Mouse (Mus musculus) MEL (cell line): ENCODE data around the gene Mrps11. TPM values are rescaled to one million over a fixed set of nuclear protein-coding genes. Genes with fewer than 3 reads are reported as not detected.

Experiments
- DNase-seq: peaks from one replicate; pipeline ENCODE4 v3.0.0; 2011; ENCODE audit warnings: low read depth, low spot score
- H3K27ac ChIP-seq: 2 replicates; pipeline ENCODE4 v1.5.1; 2012; ENCODE audit warnings: low read depth, mild to moderate bottlenecking, control low read depth, low read length, moderate library complexity; ENCODE audit not compliant: control insufficient read depth
- H3K27me3 ChIP-seq, 2 experiments: fragments of 150-350 bp in 1 of 2; sonication (generic) in 1 of 2; 2 replicates each; pipeline ENCODE4 v1.6.1; 2012; ENCODE audit warnings: low read length in 2 of 2, mild to moderate bottlenecking in 2 of 2, improper control_type of control experiment in 1 of 2, moderate library complexity in 1 of 2; ENCODE audit not compliant: insufficient read depth in 2 of 2, control insufficient read depth in 1 of 2
- H3K36me3 ChIP-seq, 2 experiments: 2 replicates each; pipeline ENCODE4 v1.6.1; 2012 to 2014; ENCODE audit warnings: low read length in 2 of 2, improper control_type of control experiment in 1 of 2, inconsistent platforms in 1 of 2, mild to moderate bottlenecking in 1 of 2; ENCODE audit not compliant: insufficient read depth in 2 of 2, control insufficient read depth in 1 of 2
- H3K4me1 ChIP-seq, 2 experiments: fragments of 150-350 bp in 1 of 2; sonication (generic) in 1 of 2; 2 replicates each; pipeline ENCODE4 v1.6.1; 2012; ENCODE audit warnings: low read length in 2 of 2, improper control_type of control experiment in 1 of 2, mild to moderate bottlenecking in 1 of 2; ENCODE audit not compliant: insufficient read depth in 2 of 2, control insufficient read depth in 1 of 2
- H3K4me3 ChIP-seq, 2 experiments: fragments of 150-350 bp in 1 of 2; sonication (generic) in 1 of 2; 2 replicates each; pipeline ENCODE4 v1.5.1; 2012; ENCODE audit warnings: low read depth in 2 of 2, low read length in 2 of 2, mild to moderate bottlenecking in 2 of 2, moderate library complexity in 2 of 2, control low read depth in 1 of 2, improper control_type of control experiment in 1 of 2; ENCODE audit not compliant: control insufficient read depth in 1 of 2, insufficient read depth in 1 of 2
- H3K79me2 ChIP-seq: 2 replicates; pipeline ENCODE4 v1.6.1; 2012; ENCODE audit warnings: mild to moderate bottlenecking, low read length, moderate library complexity; ENCODE audit not compliant: control insufficient read depth, poor library complexity, insufficient read depth
- H3K9ac ChIP-seq: 2 replicates; pipeline ENCODE4 v1.6.1; 2012; ENCODE audit warnings: low read depth, mild to moderate bottlenecking, control low read depth, low read length, moderate library complexity; ENCODE audit not compliant: control insufficient read depth, poor library complexity, severe bottlenecking
- H3K9me3 ChIP-seq: fragments of 150-350 bp; sonication (generic); replicated peaks from 2 replicates; pipeline ENCODE4 v1.6.1; 2012; ENCODE audit warnings: mild to moderate bottlenecking, low read length, improper control_type of control experiment, moderate library complexity; ENCODE audit not compliant: insufficient read depth
- BHLHE40 ChIP-seq: IDR thresholded peaks from 2 replicates; pipeline ENCODE4 v1.6.1; 2012; ENCODE audit warnings: low read depth, mild to moderate bottlenecking, inconsistent platforms, low read length, improper control_type of control experiment, borderline replicate concordance
- CHD2 ChIP-seq: IDR thresholded peaks from 2 replicates; pipeline ENCODE4 v1.6.1; 2011; ENCODE audit warnings: low read length, improper control_type of control experiment
- ELF1 ChIP-seq: IDR thresholded peaks from 2 replicates; pipeline ENCODE4 v1.6.1; 2014; ENCODE audit warnings: low read depth, mild to moderate bottlenecking, inconsistent platforms, low read length, improper control_type of control experiment, moderate library complexity
- EP300 ChIP-seq, 2 experiments: IDR thresholded peaks; 2 replicates each; pipeline ENCODE4 v1.6.1; 2011; ENCODE audit warnings: improper control_type of control experiment in 2 of 2, low read length in 2 of 2, low read depth in 1 of 2, mild to moderate bottlenecking in 1 of 2
- ETS1 ChIP-seq: IDR thresholded peaks from 2 replicates; pipeline ENCODE4 v1.6.1; 2012; ENCODE audit warnings: low read depth, mild to moderate bottlenecking, inconsistent platforms, low read length, improper control_type of control experiment, moderate library complexity
- HCFC1 ChIP-seq: IDR thresholded peaks from 2 replicates; pipeline ENCODE4 v1.6.1; 2012; ENCODE audit warnings: low read depth, mild to moderate bottlenecking, inconsistent platforms, low read length, improper control_type of control experiment, moderate library complexity
- JUND ChIP-seq: IDR thresholded peaks from 2 replicates; pipeline ENCODE4 v1.6.1; 2011; ENCODE audit warnings: low read depth, mild to moderate bottlenecking, improper control_type of control experiment, low read length
- KAT2A ChIP-seq: conservative IDR thresholded peaks from 2 replicates; pipeline ENCODE4 v1.6.1; 2012; ENCODE audit warnings: low read depth, low read length, improper control_type of control experiment, inconsistent platforms
- MAFK ChIP-seq: IDR thresholded peaks from 2 replicates; pipeline ENCODE4 v1.6.1; 2011; ENCODE audit warnings: low read depth, mild to moderate bottlenecking, low read length, improper control_type of control experiment, borderline replicate concordance
- MEF2A ChIP-seq: IDR thresholded peaks from 2 replicates; pipeline ENCODE4 v1.6.1; 2014; ENCODE audit warnings: low read depth, mild to moderate bottlenecking, inconsistent platforms, low read length, improper control_type of control experiment; ENCODE audit not compliant: poor library complexity, insufficient replicate concordance, severe bottlenecking; ENCODE audit errors: extremely low read depth
- MYB ChIP-seq: IDR thresholded peaks from 2 replicates; pipeline ENCODE4 v1.6.1; 2011; ENCODE audit warnings: mild to moderate bottlenecking, low read depth, low read length, improper control_type of control experiment
- MYC ChIP-seq: IDR thresholded peaks from 2 replicates; pipeline ENCODE4 v1.6.1; 2011; ENCODE audit warnings: low read depth, mild to moderate bottlenecking, low read length, improper control_type of control experiment, moderate library complexity
- NRF1 ChIP-seq: IDR thresholded peaks from 2 replicates; pipeline ENCODE4 v1.6.1; 2014; ENCODE audit warnings: low read depth, mild to moderate bottlenecking, inconsistent platforms, low read length, improper control_type of control experiment, moderate library complexity; ENCODE audit not compliant: poor library complexity, insufficient read depth, severe bottlenecking
- POLR2AphosphoS2 ChIP-seq: IDR thresholded peaks from 2 replicates; pipeline ENCODE4 v1.6.1; 2011; ENCODE audit warnings: low read length, improper control_type of control experiment
- POLR2AphosphoS5 ChIP-seq: IDR thresholded peaks from 2 replicates; pipeline ENCODE4 v1.6.1; 2012; ENCODE audit warnings: low read depth, borderline replicate concordance, mild to moderate bottlenecking, inconsistent platforms, low read length, moderate library complexity, mixed read lengths
- RCOR1 ChIP-seq: IDR thresholded peaks from 2 replicates; pipeline ENCODE4 v1.6.1; 2012; ENCODE audit warnings: low read depth, mild to moderate bottlenecking, inconsistent platforms, low read length, improper control_type of control experiment
- SIN3A ChIP-seq: IDR thresholded peaks from 2 replicates; pipeline ENCODE4 v1.6.1; 2012; ENCODE audit warnings: low read length, improper control_type of control experiment, inconsistent platforms
- SMC3 ChIP-seq: IDR thresholded peaks from 2 replicates; pipeline ENCODE4 v1.6.1; 2011; ENCODE audit warnings: low read depth, low read length, improper control_type of control experiment
- TAL1 ChIP-seq: IDR thresholded peaks from 2 replicates; pipeline ENCODE4 v1.6.1; 2012; ENCODE audit warnings: mild to moderate bottlenecking, inconsistent platforms, low read length, moderate library complexity, mixed read lengths
- TBP ChIP-seq: IDR thresholded peaks from 2 replicates; pipeline ENCODE4 v1.8.0; 2011; ENCODE audit warnings: low read depth, low read length, improper control_type of control experiment
- TCF12 ChIP-seq: IDR thresholded peaks from 2 replicates; pipeline ENCODE4 v1.6.1; 2014; ENCODE audit warnings: low read depth, mild to moderate bottlenecking, inconsistent platforms, low read length, improper control_type of control experiment, moderate library complexity
- USF1 ChIP-seq: IDR thresholded peaks from 2 replicates; pipeline ENCODE4 v1.6.1; 2014; ENCODE audit warnings: low read depth, mild to moderate bottlenecking, inconsistent platforms, low read length, improper control_type of control experiment, moderate library complexity
- USF2 ChIP-seq, 2 experiments: IDR thresholded peaks; 2 replicates each; pipeline ENCODE4 v1.6.1; 2011 to 2012; ENCODE audit warnings: improper control_type of control experiment in 2 of 2, low read length in 2 of 2, borderline replicate concordance in 1 of 2, inconsistent platforms in 1 of 2, low read depth in 1 of 2, mild to moderate bottlenecking in 1 of 2; ENCODE audit not compliant: insufficient read depth in 1 of 2
- ZC3H11A ChIP-seq: IDR thresholded peaks from 2 replicates; pipeline ENCODE4 v1.6.1; 2012; ENCODE audit warnings: low read depth, mild to moderate bottlenecking, inconsistent platforms, low read length, improper control_type of control experiment
- ZKSCAN1 ChIP-seq: IDR thresholded peaks from 2 replicates; pipeline ENCODE4 v1.6.1; 2012; ENCODE audit warnings: low read depth, mild to moderate bottlenecking, inconsistent platforms, low read length, improper control_type of control experiment, moderate library complexity
- ZNF384 ChIP-seq: IDR thresholded peaks from 2 replicates; pipeline ENCODE4 v1.6.1; 2012; ENCODE audit warnings: low read depth, mild to moderate bottlenecking, inconsistent platforms, low read length, improper control_type of control experiment
- polyA plus RNA-seq, 2 experiments: library from polyadenylated mRNA; stranded (reverse) in 1 of 2; unstranded in 1 of 2; fragments of >175 nt in 1 of 2; fragments of >200 nt in 1 of 2; gene quantifications; 2 replicates each; pipeline versions ENCODE4 v1.2.1 to v1.2.4; 2012; ENCODE audit warnings: low replicate concordance in 2 of 2, low read depth in 1 of 2; ENCODE audit not compliant: insufficient read length in 2 of 2, insufficient read depth in 1 of 2, missing spikeins in 1 of 2
- total RNA-seq: library from RNA; depleted of rRNA; stranded (reverse); fragments of 300-350 nt; gene quantifications from 2 replicates; pipeline ENCODE4 v1.2.3, GENCODE M21; 2012

The Mrps11 gene
- total and polyA plus RNA-seq, 3 experiments = 106 to 116 TPM; not detected in 1

DNA sequence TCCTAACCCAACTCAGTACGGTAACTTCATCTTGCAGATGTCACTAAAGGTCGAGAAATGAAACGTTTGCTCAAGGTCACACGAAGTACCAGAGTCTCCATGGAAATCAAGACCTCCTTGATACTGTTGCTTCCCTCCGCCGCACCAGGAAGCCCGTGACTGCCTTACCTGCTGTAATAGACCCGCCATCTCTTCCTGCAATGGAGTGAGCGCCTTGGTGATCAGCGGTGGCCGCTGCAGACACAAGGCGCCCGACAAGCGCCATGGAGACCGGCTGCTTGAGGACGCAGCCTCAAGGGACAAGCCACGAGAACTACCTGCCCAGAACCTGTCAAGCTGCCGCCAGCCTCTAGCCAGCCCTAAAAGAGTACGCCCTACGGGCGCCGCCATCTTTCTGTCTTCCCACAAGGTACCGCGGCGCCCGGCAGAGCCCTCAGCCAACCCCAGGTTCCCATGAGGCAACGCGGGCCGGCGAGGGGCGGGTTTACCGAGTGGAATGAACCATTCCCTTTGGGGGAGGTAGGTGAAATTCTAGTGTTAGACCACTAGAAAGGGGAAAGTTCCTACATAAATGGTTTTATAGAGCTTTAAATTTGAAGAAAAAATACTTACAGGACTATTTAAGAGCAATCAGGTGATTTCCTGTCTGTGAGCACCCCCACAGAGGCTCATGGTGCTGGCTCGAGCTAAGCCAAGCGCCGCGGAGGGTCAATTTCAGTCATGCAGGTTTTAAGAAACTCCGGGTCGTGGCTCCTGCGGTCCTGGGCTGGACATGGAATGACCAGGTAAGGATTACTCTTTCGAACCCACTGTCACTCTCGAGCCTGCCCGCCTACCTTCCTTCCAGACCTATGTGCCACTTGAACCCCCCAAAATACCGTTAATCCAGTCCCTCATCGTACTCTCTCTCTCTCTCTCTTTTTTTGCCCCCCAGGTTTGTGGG lies at the start of gene Mrps11, which contains the start of gene Mrpl46 (continued):
- TF ChIP-seq TCF12 (peak; percentile 55), USF1 (no peak), USF2 (IDR thresholded peaks at IDR 0.05; ENCODE audit: borderline replicate concordance in 1 of 2, insufficient read depth in 1 of 2, low read depth in 1 of 2, low read length in 2 of 2) (no peak), HCFC1 (peak; percentile 95)

DNA sequence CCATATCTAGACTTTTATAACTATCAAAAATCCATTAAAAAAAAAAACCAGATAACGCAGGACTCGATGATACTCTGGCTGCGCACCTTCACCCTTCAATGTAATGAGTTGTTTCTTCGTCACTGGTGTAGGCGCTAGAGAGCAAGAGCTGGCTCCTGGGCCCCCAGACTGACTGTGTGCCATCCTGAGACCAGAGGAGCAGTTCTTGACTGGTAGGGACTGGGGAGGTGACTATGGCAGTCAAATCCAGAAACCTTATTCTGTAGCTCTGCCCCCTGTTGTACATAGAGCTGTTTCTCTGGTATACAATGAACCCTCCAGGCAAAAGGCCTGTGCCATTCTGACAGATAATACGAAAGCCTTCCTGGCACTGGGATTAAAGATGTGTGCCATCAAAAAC lies 45.7 kb upstream of the Mrps11 start:
- Histone ChIP-seq H3K9ac (no peak overlapping the region), H3K36me3 (no peaks in the 10 kb centered on the region), H3K27ac (no peak overlapping the region), H3K27me3 (peaks cover 0 to 4% of the 10 kb centered on the region in 2 experiments; a peak in 3 of 4 replicates), H3K4me3 (no peak overlapping the region), H3K79me2 (no peaks in the 10 kb centered on the region), H3K9me3 (no peaks in the 10 kb centered on the region), H3K4me1 (no peaks in the 10 kb centered on the region)
- no peak for TF ChIP-seq MEF2A
- no peak for TF ChIP-seq TAL1
- no peak for TF ChIP-seq USF1
- TF ChIP-seq NRF1 = no peak
- TF ChIP-seq TBP = no peak
- no peak for TF ChIP-seq ZC3H11A
- TF ChIP-seq RCOR1 = no peak
- TF ChIP-seq KAT2A = no peak
- no peak for TF ChIP-seq MYB
- TF ChIP-seq ETS1 = no peak
- no peak for DNase-seq

DNA sequence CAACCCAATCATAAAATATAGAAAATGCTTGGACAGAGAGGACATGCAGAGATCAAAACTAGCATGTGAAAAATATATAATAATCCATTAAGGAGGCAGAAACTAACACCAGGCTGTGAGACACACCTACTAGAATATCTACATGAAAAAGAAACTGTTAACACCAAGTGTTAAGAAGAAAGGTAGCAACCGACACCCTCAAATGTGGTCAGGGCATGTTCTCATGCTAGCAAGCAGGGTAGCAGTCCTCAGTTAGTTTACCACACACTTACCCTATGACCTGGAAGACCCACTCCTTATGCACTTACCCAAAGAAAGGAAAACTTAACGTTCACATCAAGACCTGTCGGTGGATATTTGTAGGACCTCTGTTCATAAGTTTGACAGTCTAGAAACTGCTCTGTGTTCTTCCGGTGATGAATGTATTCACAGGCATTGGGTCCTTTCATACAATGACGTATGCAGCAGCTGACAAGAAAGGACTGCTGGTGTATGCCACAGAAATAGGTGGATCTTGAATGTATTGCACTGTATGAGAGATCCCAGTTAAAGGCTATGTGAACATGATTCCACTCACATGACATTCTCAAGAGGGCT lies 45.2 kb upstream of the Mrps11 start, which contains the start of gene Ntrk3:
TSS of gene Ntrk3 (minus strand) at position 399 of the 597 bp plus-strand sequence.
- H3K27ac ChIP-seq = no peak within 1 kb of the TSS
- H3K27me3 ChIP-seq = peaks cover 0 to 4% of the 10 kb centered on the region in 2 experiments; a peak in 3 of 4 replicates
- no peak for DNase-seq

More for the DNA sequence above, 45.2 kb upstream of the Mrps11 start, which contains the start of gene Ntrk3:
- Histone ChIP-seq H3K4me1 (no peaks in the 10 kb centered on the region), H3K36me3 (no peaks in the 10 kb centered on the region), H3K9me3 (no peaks in the 10 kb centered on the region), H3K4me3 (no peak within 1 kb of the TSS), H3K9ac (no peak within 1 kb of the TSS), H3K79me2 (no peaks in the 10 kb centered on the region)
- no peak for TF ChIP-seq POLR2AphosphoS5
- no peak for TF ChIP-seq CHD2
- TF ChIP-seq JUND = no peak
- no peak for TF ChIP-seq USF1
- TF ChIP-seq ZKSCAN1 = no peak
- TF ChIP-seq RCOR1 = no peak
- TF ChIP-seq EP300 (IDR thresholded peaks at IDR 0.05; ENCODE audit: low read depth in 1 of 2, low read length in 2 of 2) = no peak
- TF ChIP-seq ELF1 = no peak
- no peak for TF ChIP-seq MYC
- TF ChIP-seq SMC3 = no peak
- no peak for TF ChIP-seq POLR2AphosphoS2
- TF ChIP-seq BHLHE40 = no peak
- TF ChIP-seq ZNF384 = no peak
- TF ChIP-seq NRF1 = no peak
- TF ChIP-seq MEF2A = no peak
- no peak for TF ChIP-seq SIN3A
- TF ChIP-seq MAFK = no peak
